Mouse (Mus musculus) hindbrain, embryonic 15.5 days (tissue): ENCODE measurements around the gene Samt4. TPM values are rescaled to one million over a fixed set of nuclear protein-coding genes. Genes with fewer than 3 reads are reported as not detected.
"Not testable (repeated sequence)": the region's sequence is repeated elsewhere in the genome, so short reads cannot be mapped to it uniquely, and the experiment has no call there.

ENCODE experiments used
- ATAC-seq: fragments of 200-750 bp; cut with Nextera tagmentation; 2 replicates; pipeline ENCODE4 v1.8.0; 2017; ENCODE audit warnings: low read depth, moderate number of reproducible peaks, moderate TSS enrichment; ENCODE audit not compliant: low FRiP score
- H3K27ac ChIP-seq: fragments of 300-500 bp; sonication (generic); replicated peaks from 2 replicates; pipeline ENCODE4 v1.5.1; 2015; ENCODE audit warnings: mild to moderate bottlenecking, inconsistent platforms
- H3K27me3 ChIP-seq: fragments of 300-500 bp; sonication (generic); 2 replicates; pipeline ENCODE4 v1.6.1; 2015; ENCODE audit warnings: control low read depth, inconsistent platforms
- H3K36me3 ChIP-seq: fragments of 300-500 bp; sonication (generic); 2 replicates; pipeline ENCODE4 v1.6.1; 2015; ENCODE audit warnings: control low read depth, inconsistent platforms
- H3K4me1 ChIP-seq: fragments of 300-500 bp; sonication (generic); replicated peaks from 2 replicates; pipeline ENCODE4 v1.6.1; 2015; ENCODE audit warnings: control low read depth, inconsistent platforms
- H3K4me2 ChIP-seq: fragments of 300-500 bp; sonication (generic); 2 replicates; pipeline ENCODE4 v1.6.1; 2015; ENCODE audit warnings: moderate library complexity, mild to moderate bottlenecking, inconsistent platforms
- H3K4me3 ChIP-seq: fragments of 300-500 bp; sonication (generic); 2 replicates; pipeline ENCODE4 v1.5.1; 2015; ENCODE audit warnings: mild to moderate bottlenecking, inconsistent platforms
- H3K9ac ChIP-seq: fragments of 300-500 bp; sonication (generic); 2 replicates; pipeline ENCODE4 v1.6.1; 2015; ENCODE audit warnings: inconsistent platforms
- H3K9me3 ChIP-seq: fragments of 300-500 bp; sonication (generic); 2 replicates; pipeline ENCODE4 v1.6.1; 2016; ENCODE audit warnings: control low read depth, inconsistent platforms
- WGBS: fragments of 180-500 bp; shearing (Covaris S2); methylation state at CpG from one replicate; pipeline ENCODE4 v1.1.7; 2015; 5-methylcytosine and 5-hydroxymethylcytosine counted together
- polyA plus RNA-seq: library from polyadenylated mRNA; unstranded; fragments of >200 nt; fragmentation: Nextera tagmentation; extraction: Ambion mirVana; gene quantifications from 2 replicates; pipeline ENCODE4 v1.2.1, GENCODE M21; 2015

Gene Samt4
- polyA plus RNA-seq: not detected in 2 replicates

- Histone ChIP-seq H3K4me3 (no peak within 1 kb of the TSS), H3K9ac (no peak within 1 kb of the TSS), H3K27ac (no peak within 1 kb of the TSS), H3K9me3 (no peaks in the 10 kb centered on the region), H3K27me3 (no peaks in the 10 kb centered on the region), H3K36me3 (no peaks in the 10 kb centered on the region), H3K4me2 (no peak within 1 kb of the TSS), H3K4me1 (no peaks in the 10 kb centered on the region)
- no peak for ATAC-seq
These were observed at the start of gene Samt4 for GRCm38 (mm10) chrX:154481702-154482101. TSS of gene Samt4 (plus strand) at chrX:154482002.

DNA sequence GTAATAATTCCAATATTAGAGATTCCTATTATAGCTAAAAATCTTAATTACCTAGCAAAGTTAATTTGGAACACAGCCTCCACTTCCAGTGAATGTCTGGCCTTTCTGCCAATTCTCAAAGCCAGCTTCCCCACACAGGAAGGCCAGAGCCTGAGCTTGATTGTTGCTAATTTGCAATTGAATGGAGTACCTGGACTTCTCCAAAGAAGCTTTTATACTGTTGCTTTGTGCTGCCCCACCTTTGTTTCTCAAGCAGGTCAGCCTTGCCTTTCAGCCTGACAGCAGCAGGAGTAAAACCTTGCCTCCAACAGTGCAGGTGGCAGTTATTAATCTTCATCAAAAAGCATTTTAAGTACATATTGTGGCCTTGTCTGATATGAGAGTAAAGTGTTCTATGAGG lies 38.1 kb upstream of the Samt4 start:
- H3K4me3 ChIP-seq, H3K4me2 ChIP-seq, H3K27ac ChIP-seq, H3K9me3 ChIP-seq, H3K27me3 ChIP-seq, H3K4me1 ChIP-seq, ATAC-seq, H3K36me3 ChIP-seq, H3K9ac ChIP-seq: not testable (repeated sequence)

GRCm38 (mm10) chrX:154468386-154468785 lies 13.4 kb upstream of the Samt4 start:
- H3K9me3 ChIP-seq, H3K9ac ChIP-seq, H3K36me3 ChIP-seq, ATAC-seq, H3K4me2 ChIP-seq, H3K27ac ChIP-seq, H3K4me3 ChIP-seq, H3K4me1 ChIP-seq, H3K27me3 ChIP-seq: not testable (repeated sequence)
- WGBS: 71% methylated on average over 3 of the region's 3 CpGs

Other genes starting within 250 kb of the Samt4 start
- not detected in 2 replicates for gene 4930524N10Rik, start 138.6 kb upstream of the Samt4 start, polyA plus RNA-seq
- not detected in 2 replicates for gene Samt2, start 97.4 kb downstream of the Samt4 start, polyA plus RNA-seq